Mouse (Mus musculus): ENCODE data around the gene Gdpgp1. TPM values are rescaled to one million over a fixed set of nuclear protein-coding genes. Genes with fewer than 3 reads are reported as not detected.

The Gdpgp1 gene
- polyA plus RNA-seq, 1 experiment = 1.8 TPM

DNA sequence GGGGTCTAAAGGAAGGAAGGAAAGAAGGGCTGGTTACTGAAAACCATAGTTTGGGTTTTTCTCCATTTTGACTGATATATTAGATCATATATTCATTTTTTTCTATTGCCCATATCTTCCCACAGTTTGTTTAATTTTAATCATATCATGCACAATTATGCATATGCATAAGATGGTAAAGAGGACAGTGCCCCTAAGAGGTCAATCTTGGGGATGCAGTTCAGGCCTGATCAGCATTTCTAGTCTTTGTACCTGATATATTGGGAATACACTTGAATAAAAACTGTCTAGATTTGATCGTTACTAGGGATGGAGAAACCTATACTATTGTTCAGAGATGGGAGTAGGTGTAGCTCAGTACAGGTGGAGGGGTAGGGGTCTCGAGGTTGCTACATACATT, 48.3 kb downstream of the Gdpgp1 start:
- H3K4me1 ChIP-seq (ENCODE audit: control insufficient read depth, insufficient read depth, low read length) = no peaks in the 10 kb centered on the region
- no peaks in the 10 kb centered on the region for H3K27me3 ChIP-seq (ENCODE audit: control insufficient read depth, insufficient read depth, low read length)
- no peak overlapping the region for H3K4me3 ChIP-seq (ENCODE audit: control insufficient read depth, low read depth, low read length)
- no peak overlapping the region for H3K27ac ChIP-seq (ENCODE audit: control insufficient read depth, insufficient read depth, low read depth, low read length)
- H3K36me3 ChIP-seq (ENCODE audit: control insufficient read depth, insufficient read depth, low read length) = peaks cover 2% of the 10 kb centered on the region
- no peak for TF ChIP-seq CTCF (IDR thresholded peaks at IDR 0.05; ENCODE audit: control insufficient read depth, insufficient read depth, insufficient replicate concordance, low read depth, low read length)
- TF ChIP-seq POLR2A (IDR thresholded peaks at IDR 0.05; ENCODE audit: control insufficient read depth, low read depth, low read length) = no peak

DNA sequence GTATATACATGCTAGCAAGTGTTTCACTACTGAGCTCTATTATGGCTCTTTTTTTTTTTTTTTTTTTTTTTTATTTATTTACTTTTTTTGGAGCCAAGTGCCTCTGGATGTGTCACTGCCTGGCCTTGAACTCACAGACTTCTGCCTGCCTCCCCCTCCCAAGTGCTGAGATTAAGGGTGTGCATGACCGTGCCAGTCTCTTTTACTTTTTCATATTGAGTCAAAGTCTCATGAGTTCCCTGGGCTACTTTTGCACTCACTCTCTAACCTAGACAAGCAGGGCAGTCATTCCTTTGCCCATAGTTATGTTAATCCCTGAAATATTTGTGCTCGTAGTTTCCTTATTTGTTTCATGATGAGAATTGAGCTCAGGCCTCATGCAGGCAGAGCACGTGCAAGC, 49.0 kb downstream of the Gdpgp1 start:
- no peak overlapping the region for H3K27ac ChIP-seq (ENCODE audit: control insufficient read depth, insufficient read depth, low read depth, low read length)
- no peaks in the 10 kb centered on the region; the same call in 1 of the 2 replicates for H3K36me3 ChIP-seq (ENCODE audit: control insufficient read depth, insufficient read depth, low read length)
- H3K27me3 ChIP-seq (ENCODE audit: control insufficient read depth, insufficient read depth, low read length) = no peaks in the 10 kb centered on the region
- no peaks in the 10 kb centered on the region for H3K4me1 ChIP-seq (ENCODE audit: control insufficient read depth, insufficient read depth, low read length)
- H3K4me3 ChIP-seq (ENCODE audit: control insufficient read depth, low read depth, low read length) = no peak overlapping the region
- TF ChIP-seq POLR2A (IDR thresholded peaks at IDR 0.05; ENCODE audit: control insufficient read depth, low read depth, low read length) = no peak
- no peak for TF ChIP-seq CTCF (IDR thresholded peaks at IDR 0.05; ENCODE audit: control insufficient read depth, insufficient read depth, insufficient replicate concordance, low read depth, low read length)

- no peaks in the 10 kb centered on the region; the same call in 1 of the 2 replicates for H3K36me3 ChIP-seq (ENCODE audit: control insufficient read depth, insufficient read depth, low read length)
- TF ChIP-seq POLR2A (IDR thresholded peaks at IDR 0.05; ENCODE audit: control insufficient read depth, low read depth, low read length) (no peak), CTCF (IDR thresholded peaks at IDR 0.05; ENCODE audit: control insufficient read depth, insufficient read depth, insufficient replicate concordance, low read depth, low read length) (no peak)
- no peak overlapping the region for H3K4me3 ChIP-seq (ENCODE audit: control insufficient read depth, low read depth, low read length)
These were observed 50.7 kb downstream of the Gdpgp1 start for GRCm38 (mm10) chr7:80283226-80283918.

DNA sequence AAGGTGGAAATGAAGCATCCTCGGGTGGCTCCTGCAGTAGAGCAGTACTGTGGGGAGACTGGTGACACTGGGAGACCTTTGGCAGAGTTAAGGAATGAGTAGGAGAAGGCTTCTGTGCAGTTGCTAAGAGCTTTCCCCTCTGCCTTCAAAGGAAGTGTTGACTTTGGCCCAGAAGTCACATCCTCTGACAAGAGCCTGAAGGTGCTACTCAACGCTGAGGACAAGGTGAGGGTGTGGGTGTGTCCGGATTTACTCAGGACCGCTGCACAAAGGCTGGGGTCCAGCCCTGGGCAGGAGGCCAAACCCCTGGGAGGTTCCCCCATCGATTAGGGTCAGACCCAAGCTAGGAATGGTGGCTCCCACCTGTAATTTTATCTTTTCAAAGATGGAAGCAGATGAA, 51.7 kb downstream of the Gdpgp1 start:
- TF ChIP-seq POLR2A (IDR thresholded peaks at IDR 0.05; ENCODE audit: control insufficient read depth, low read depth, low read length) = no peak
- no peak for TF ChIP-seq CTCF (IDR thresholded peaks at IDR 0.05; ENCODE audit: control insufficient read depth, insufficient read depth, insufficient replicate concordance, low read depth, low read length)
- Histone ChIP-seq H3K4me1 (ENCODE audit: control insufficient read depth, insufficient read depth, low read length) (no peaks in the 10 kb centered on the region), H3K27me3 (ENCODE audit: control insufficient read depth, insufficient read depth, low read length) (no peaks in the 10 kb centered on the region), H3K36me3 (ENCODE audit: control insufficient read depth, insufficient read depth, low read length) (no peaks in the 10 kb centered on the region; the same call in 1 of the 2 replicates), H3K4me3 (ENCODE audit: control insufficient read depth, low read depth, low read length) (no peak overlapping the region), H3K27ac (ENCODE audit: control insufficient read depth, insufficient read depth, low read depth, low read length) (no peak overlapping the region)

More at GRCm38 (mm10) chr7:80283226-80283918, 50.7 kb downstream of the Gdpgp1 start:
- Histone ChIP-seq H3K27ac (ENCODE audit: control insufficient read depth, insufficient read depth, low read depth, low read length) (no peak overlapping the region), H3K27me3 (ENCODE audit: control insufficient read depth, insufficient read depth, low read length) (no peaks in the 10 kb centered on the region), H3K4me1 (ENCODE audit: control insufficient read depth, insufficient read depth, low read length) (no peaks in the 10 kb centered on the region)

DNA sequence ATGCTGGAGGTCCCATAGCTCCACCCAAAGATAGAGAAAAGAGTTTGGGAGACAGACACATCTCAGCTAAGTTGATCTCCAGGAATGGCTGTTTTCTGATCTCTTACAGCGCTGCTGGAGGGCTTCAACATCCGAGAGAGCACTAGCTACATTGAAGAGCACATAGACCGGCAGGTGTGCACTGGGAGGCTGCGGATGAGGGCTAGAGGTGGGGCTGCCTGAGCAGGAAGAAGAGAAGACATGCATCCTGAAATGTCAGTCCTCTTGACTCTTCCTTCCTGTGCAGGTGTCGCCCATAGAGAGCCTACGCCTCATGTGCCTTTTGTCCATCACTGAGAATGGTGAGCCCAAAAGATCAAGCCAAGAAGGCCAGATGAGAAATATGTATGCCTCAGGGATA, 53.1 kb downstream of the Gdpgp1 start:
- no peaks in the 10 kb centered on the region for H3K27me3 ChIP-seq (ENCODE audit: control insufficient read depth, insufficient read depth, low read length)
- TF ChIP-seq CTCF (IDR thresholded peaks at IDR 0.05; ENCODE audit: control insufficient read depth, insufficient read depth, insufficient replicate concordance, low read depth, low read length) (no peak), POLR2A (IDR thresholded peaks at IDR 0.05; ENCODE audit: control insufficient read depth, low read depth, low read length) (no peak)
- H3K36me3 ChIP-seq (ENCODE audit: control insufficient read depth, insufficient read depth, low read length) = no peaks in the 10 kb centered on the region; the same call in 1 of the 2 replicates
- no peak overlapping the region for H3K27ac ChIP-seq (ENCODE audit: control insufficient read depth, insufficient read depth, low read depth, low read length)
- H3K4me3 ChIP-seq (ENCODE audit: control insufficient read depth, low read depth, low read length) = no peak overlapping the region
- no peaks in the 10 kb centered on the region for H3K4me1 ChIP-seq (ENCODE audit: control insufficient read depth, insufficient read depth, low read length)

DNA sequence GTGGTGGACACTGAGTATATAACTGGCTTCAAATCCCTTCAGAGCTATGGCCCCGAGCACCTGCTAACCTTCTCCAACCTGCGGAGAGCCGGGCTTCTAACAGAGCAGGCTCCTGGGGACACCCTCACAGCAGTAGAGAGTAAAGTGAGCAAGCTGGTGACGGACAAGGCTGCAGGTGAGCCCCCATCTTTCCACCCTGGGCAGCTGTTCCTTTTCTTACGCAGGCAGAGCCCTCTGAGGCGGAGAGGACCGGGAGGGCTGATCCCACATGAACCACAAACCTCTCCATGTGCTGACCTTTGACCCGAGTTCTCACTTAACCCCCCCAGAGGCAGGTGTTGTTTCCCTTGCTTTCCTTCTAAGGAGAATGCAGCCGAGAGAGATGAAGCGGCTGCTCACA, 55.1 kb downstream of the Gdpgp1 start:
- Histone ChIP-seq H3K27ac (ENCODE audit: control insufficient read depth, insufficient read depth, low read depth, low read length) (no peak overlapping the region), H3K27me3 (ENCODE audit: control insufficient read depth, insufficient read depth, low read length) (no peaks in the 10 kb centered on the region), H3K36me3 (ENCODE audit: control insufficient read depth, insufficient read depth, low read length) (no peaks in the 10 kb centered on the region; the same call in 1 of the 2 replicates), H3K4me1 (ENCODE audit: control insufficient read depth, insufficient read depth, low read length) (no peaks in the 10 kb centered on the region), H3K4me3 (ENCODE audit: control insufficient read depth, low read depth, low read length) (no peak overlapping the region)
- TF ChIP-seq CTCF (IDR thresholded peaks at IDR 0.05; ENCODE audit: control insufficient read depth, insufficient read depth, insufficient replicate concordance, low read depth, low read length) (no peak), POLR2A (IDR thresholded peaks at IDR 0.05; ENCODE audit: control insufficient read depth, low read depth, low read length) (no peak)

Other genes starting within 250 kb of the Gdpgp1 start
- gene Zfp710, start 208.1 kb upstream of the Gdpgp1 start, polyA plus RNA-seq (2012; rRNA removed) = 3.8 and 5.1 TPM in 2 replicates
- 9.6 and 11.2 TPM in 2 replicates for gene Idh2, start 117.5 kb upstream of the Gdpgp1 start, polyA plus RNA-seq (2012; rRNA removed)
- 5.2 and 5.6 TPM in 2 replicates for gene Sema4b, start 46.0 kb upstream of the Gdpgp1 start, polyA plus RNA-seq (2012; rRNA removed)
- 406 and 411 TPM in 2 replicates for gene Cib1, start 52 bp upstream of the Gdpgp1 start, polyA plus RNA-seq (2012; rRNA removed)
- 361 and 376 TPM in 2 replicates for gene Ttll13, start 13.5 kb downstream of the Gdpgp1 start, polyA plus RNA-seq (2012; rRNA removed)
- gene Ngrn, start 28.4 kb downstream of the Gdpgp1 start, polyA plus RNA-seq (2012; rRNA removed) = 10.1 and 10.3 TPM in 2 replicates
- gene Vps33b, start 36.8 kb downstream of the Gdpgp1 start, polyA plus RNA-seq (2012; rRNA removed) = 8.7 and 9.4 TPM in 2 replicates
- 44.8 and 47.7 TPM in 2 replicates for gene Prc1, start 61.6 kb downstream of the Gdpgp1 start, polyA plus RNA-seq (2012; rRNA removed)
- gene Rccd1, start 91.6 kb downstream of the Gdpgp1 start, polyA plus RNA-seq (2012; rRNA removed) = 5.6 and 6.9 TPM in 2 replicates
- 9.4 and 21.9 TPM in 2 replicates for gene Unc45a, start 108.1 kb downstream of the Gdpgp1 start, polyA plus RNA-seq (2012; rRNA removed)
- 15.5 and 23.7 TPM in 2 replicates for gene Hddc3, start 110.2 kb downstream of the Gdpgp1 start, polyA plus RNA-seq (2012; rRNA removed)
- gene Man2a2, start 138.5 kb downstream of the Gdpgp1 start, polyA plus RNA-seq (2012; rRNA removed) = 62.1 and 71.5 TPM in 2 replicates
- gene Fes, start 155.1 kb downstream of the Gdpgp1 start, polyA plus RNA-seq (2012; rRNA removed) = 1.5 TPM in 2 replicates
- gene Furin, start 172.6 kb downstream of the Gdpgp1 start, polyA plus RNA-seq (2012; rRNA removed) = 8.2 and 8.3 TPM in 2 replicates